Mouse (Mus musculus): Measurements from ENCODE around the gene Pgm2l1. TPM values are rescaled to one million over a fixed set of nuclear protein-coding genes. Genes with fewer than 3 reads are reported as not detected.

The Pgm2l1 gene
- total RNA-seq, 1 experiment, result 6.7 TPM

GRCm38 (mm10) chr7:100283298-100283697 lies 56.1 kb downstream of the Pgm2l1 start:
- H3K27ac ChIP-seq (ENCODE audit: insufficient read depth, low read depth, low read length, poor library complexity, severe bottlenecking), result no peak overlapping the region
- H3K36me3 ChIP-seq (ENCODE audit: control insufficient read depth, insufficient read depth, low read length, poor library complexity, severe bottlenecking), result no peaks in the 10 kb centered on the region
- H3K4me3 ChIP-seq (ENCODE audit: insufficient read depth in 1 of 2, low read depth in 1 of 2, low read length in 2 of 2, poor library complexity in 1 of 2, severe bottlenecking in 1 of 2), result no peak overlapping the region
- H3K9ac ChIP-seq (ENCODE audit: insufficient read depth, low read depth, low read length, poor library complexity, severe bottlenecking), result no peak overlapping the region
- no peaks in the 10 kb centered on the region for H3K4me1 ChIP-seq (ENCODE audit: control insufficient read depth in 2 of 2, insufficient read depth in 2 of 2, low read length in 2 of 2, poor library complexity in 1 of 2)
- H3K9me3 ChIP-seq (ENCODE audit: control insufficient read depth, insufficient read depth, low read depth, low read length), result no peaks in the 10 kb centered on the region
- in situ Hi-C loops (cut with MboI; ENCODE audit: low sequenced_read_pairs in 2 of 2, unreplicated experiment in 2 of 2), result no loop called here
- no peak for TF ChIP-seq HCFC1 (IDR thresholded peaks at IDR 0.05; ENCODE audit: borderline replicate concordance, insufficient read depth, low read length)
- TF ChIP-seq MAFK (IDR thresholded peaks at IDR 0.05; ENCODE audit: insufficient read depth, low read depth, low read length), result no peak
- TF ChIP-seq ZC3H11A (IDR thresholded peaks at IDR 0.05; ENCODE audit: borderline replicate concordance, low read depth, low read length), result no peak
- TF ChIP-seq CHD2 (IDR thresholded peaks at IDR 0.05; ENCODE audit: low read depth, low read length), result no peak
- TF ChIP-seq ZNF384 (IDR thresholded peaks at IDR 0.05; ENCODE audit: low read depth, low read length), result no peak
- no peak for DNase-seq (ENCODE audit: low read depth, low spot score)

GRCm38 (mm10) chr7:100285383-100285782 lies 58.2 kb downstream of the Pgm2l1 start, which contains the start of gene P4ha3:
P4ha3 (plus strand) TSS chr7:100285520.
- in situ Hi-C loops (cut with MboI; ENCODE audit: low sequenced_read_pairs in 2 of 2, unreplicated experiment in 2 of 2), result no loop called here
- H3K9ac ChIP-seq (ENCODE audit: insufficient read depth, low read depth, low read length, poor library complexity, severe bottlenecking), result peak within 1 kb of the TSS; percentile 73
- H3K4me3 ChIP-seq (ENCODE audit: insufficient read depth in 1 of 2, low read depth in 1 of 2, low read length in 2 of 2, poor library complexity in 1 of 2, severe bottlenecking in 1 of 2), result peak within 1 kb of the TSS; percentile 59 to 90
- H3K4me1 ChIP-seq (ENCODE audit: control insufficient read depth in 2 of 2, insufficient read depth in 2 of 2, low read length in 2 of 2, poor library complexity in 1 of 2), result peaks cover 0 to 4% of the 10 kb centered on the region in 2 experiments; a peak in 1 of 4 replicates
- H3K36me3 ChIP-seq (ENCODE audit: control insufficient read depth, insufficient read depth, low read length, poor library complexity, severe bottlenecking), result no peaks in the 10 kb centered on the region
- H3K9me3 ChIP-seq (ENCODE audit: control insufficient read depth, insufficient read depth, low read depth, low read length), result no peaks in the 10 kb centered on the region
- DNase-seq (ENCODE audit: low read depth, low spot score), result no peak
- H3K27ac ChIP-seq (ENCODE audit: insufficient read depth, low read depth, low read length, poor library complexity, severe bottlenecking), result no peak within 1 kb of the TSS
- TF ChIP-seq ZC3H11A (IDR thresholded peaks at IDR 0.05; ENCODE audit: borderline replicate concordance, low read depth, low read length) (no peak), ZNF384 (IDR thresholded peaks at IDR 0.05; ENCODE audit: low read depth, low read length) (no peak), CHD2 (IDR thresholded peaks at IDR 0.05; ENCODE audit: low read depth, low read length) (no peak), MAFK (IDR thresholded peaks at IDR 0.05; ENCODE audit: insufficient read depth, low read depth, low read length) (no peak), HCFC1 (IDR thresholded peaks at IDR 0.05; ENCODE audit: borderline replicate concordance, insufficient read depth, low read length) (no peak)

- no peaks in the 10 kb centered on the region for H3K9me3 ChIP-seq (ENCODE audit: control insufficient read depth, insufficient read depth, low read depth, low read length)
- H3K9ac ChIP-seq (ENCODE audit: insufficient read depth, low read depth, low read length, poor library complexity, severe bottlenecking), result no peak overlapping the region
- DNase-seq (ENCODE audit: low read depth, low spot score), result no peak
- H3K36me3 ChIP-seq (ENCODE audit: control insufficient read depth, insufficient read depth, low read length, poor library complexity, severe bottlenecking), result no peaks in the 10 kb centered on the region
- H3K4me3 ChIP-seq (ENCODE audit: insufficient read depth in 1 of 2, low read depth in 1 of 2, low read length in 2 of 2, poor library complexity in 1 of 2, severe bottlenecking in 1 of 2), result 0 out of 4 replicates have a peak overlapping the region, but pooled peaks of 1 of the 2 experiments have one; percentile 31
- in situ Hi-C loops (cut with MboI; ENCODE audit: low sequenced_read_pairs in 2 of 2, unreplicated experiment in 2 of 2), result no loop called here
- peaks cover 0 to 4% of the 10 kb centered on the region in 2 experiments; a peak in 1 of 4 replicates for H3K4me1 ChIP-seq (ENCODE audit: control insufficient read depth in 2 of 2, insufficient read depth in 2 of 2, low read length in 2 of 2, poor library complexity in 1 of 2)
- TF ChIP-seq ZC3H11A (IDR thresholded peaks at IDR 0.05; ENCODE audit: borderline replicate concordance, low read depth, low read length) (no peak), CHD2 (IDR thresholded peaks at IDR 0.05; ENCODE audit: low read depth, low read length) (no peak), MAFK (IDR thresholded peaks at IDR 0.05; ENCODE audit: insufficient read depth, low read depth, low read length) (no peak), HCFC1 (IDR thresholded peaks at IDR 0.05; ENCODE audit: borderline replicate concordance, insufficient read depth, low read length) (no peak), ZNF384 (IDR thresholded peaks at IDR 0.05; ENCODE audit: low read depth, low read length) (no peak)
- peak overlapping the region; percentile 29; the same call in 1 of the 2 replicates for H3K27ac ChIP-seq (ENCODE audit: insufficient read depth, low read depth, low read length, poor library complexity, severe bottlenecking)
Measured at GRCm38 (mm10) chr7:100287748-100288578, 60.8 kb downstream of the Pgm2l1 start.

GRCm38 (mm10) chr7:100288622-100289021 lies 61.4 kb downstream of the Pgm2l1 start:
- no peak for DNase-seq (ENCODE audit: low read depth, low spot score)
- H3K27ac ChIP-seq (ENCODE audit: insufficient read depth, low read depth, low read length, poor library complexity, severe bottlenecking), result peak overlapping the region; percentile 29; the same call in 1 of the 2 replicates
- peak overlapping the region; percentile 59; the same call in 1 of the 2 replicates for H3K9ac ChIP-seq (ENCODE audit: insufficient read depth, low read depth, low read length, poor library complexity, severe bottlenecking)

More at GRCm38 (mm10) chr7:100288622-100289021, 61.4 kb downstream of the Pgm2l1 start:
- in situ Hi-C loops (cut with MboI; ENCODE audit: low sequenced_read_pairs in 2 of 2, unreplicated experiment in 2 of 2), result no loop called here
- 0 out of 4 replicates have a peak overlapping the region, but pooled peaks of 1 of the 2 experiments have one; percentile 31 for H3K4me3 ChIP-seq (ENCODE audit: insufficient read depth in 1 of 2, low read depth in 1 of 2, low read length in 2 of 2, poor library complexity in 1 of 2, severe bottlenecking in 1 of 2)
- peaks cover 0 to 4% of the 10 kb centered on the region in 2 experiments; a peak in 1 of 4 replicates for H3K4me1 ChIP-seq (ENCODE audit: control insufficient read depth in 2 of 2, insufficient read depth in 2 of 2, low read length in 2 of 2, poor library complexity in 1 of 2)
- TF ChIP-seq ZNF384 (IDR thresholded peaks at IDR 0.05; ENCODE audit: low read depth, low read length) (no peak), CHD2 (IDR thresholded peaks at IDR 0.05; ENCODE audit: low read depth, low read length) (no peak), ZC3H11A (IDR thresholded peaks at IDR 0.05; ENCODE audit: borderline replicate concordance, low read depth, low read length) (no peak), MAFK (IDR thresholded peaks at IDR 0.05; ENCODE audit: insufficient read depth, low read depth, low read length) (no peak), HCFC1 (IDR thresholded peaks at IDR 0.05; ENCODE audit: borderline replicate concordance, insufficient read depth, low read length) (no peak)
- H3K9me3 ChIP-seq (ENCODE audit: control insufficient read depth, insufficient read depth, low read depth, low read length), result no peaks in the 10 kb centered on the region
- H3K36me3 ChIP-seq (ENCODE audit: control insufficient read depth, insufficient read depth, low read length, poor library complexity, severe bottlenecking), result no peaks in the 10 kb centered on the region
